Mouse (Mus musculus) hindbrain, embryonic 13.5 days (tissue): Measurements from ENCODE around the gene Actr1b. TPM values are rescaled to one million over a fixed set of nuclear protein-coding genes. Genes with fewer than 3 reads are reported as not detected.

Experiments
- ATAC-seq: fragments of 200-750 bp; cut with Nextera tagmentation; 2 replicates; pipeline ENCODE4 v1.8.0; 2017; ENCODE audit warnings: moderate TSS enrichment; ENCODE audit not compliant: low FRiP score
- H3K27ac ChIP-seq: fragments of 300-500 bp; sonication (generic); 2 replicates; pipeline ENCODE4 v1.5.1; 2015; ENCODE audit warnings: inconsistent platforms, mild to moderate bottlenecking, moderate library complexity
- H3K27me3 ChIP-seq: fragments of 300-500 bp; sonication (generic); 2 replicates; pipeline ENCODE4 v1.6.1; 2015; ENCODE audit warnings: mild to moderate bottlenecking, inconsistent platforms
- H3K36me3 ChIP-seq: fragments of 300-500 bp; sonication (generic); 2 replicates; pipeline ENCODE4 v1.6.1; 2015; ENCODE audit warnings: mild to moderate bottlenecking, inconsistent platforms
- H3K4me1 ChIP-seq: fragments of 300-500 bp; sonication (generic); replicated peaks from 2 replicates; pipeline ENCODE4 v1.6.1; 2015; ENCODE audit warnings: inconsistent platforms
- H3K4me2 ChIP-seq: fragments of 300-500 bp; sonication (generic); 2 replicates; pipeline ENCODE4 v1.6.1; 2015; ENCODE audit warnings: inconsistent platforms, mild to moderate bottlenecking, moderate library complexity
- H3K4me3 ChIP-seq: fragments of 300-500 bp; sonication (generic); 2 replicates; pipeline ENCODE4 v1.5.1; 2015; ENCODE audit warnings: mild to moderate bottlenecking, inconsistent platforms
- H3K9ac ChIP-seq: fragments of 300-500 bp; sonication (generic); 2 replicates; pipeline ENCODE4 v1.6.1; 2015; ENCODE audit warnings: mild to moderate bottlenecking, inconsistent platforms
- H3K9me3 ChIP-seq: fragments of 300-500 bp; sonication (generic); 2 replicates; pipeline ENCODE4 v1.6.1; 2016; ENCODE audit warnings: inconsistent platforms
- WGBS: fragments of 180-500 bp; shearing (Covaris S2); methylation state at CpG from one replicate; pipeline ENCODE4 v1.1.7; 2015; 5-methylcytosine and 5-hydroxymethylcytosine counted together
- polyA plus RNA-seq: library from polyadenylated mRNA; unstranded; fragments of >200 nt; fragmentation: Nextera tagmentation; extraction: Ambion mirVana; gene quantifications from 2 replicates; pipeline ENCODE4 v1.2.1, GENCODE M21; 2015

The Actr1b gene
- polyA plus RNA-seq, 1 experiment from 2014 or later: 101 TPM

GRCm38 (mm10) chr1:36737300-36737699, 23.1 kb upstream of the Actr1b start:
- ATAC-seq: 0 out of 2 replicates have a peak, but pooled peaks have one; percentile 49
- WGBS: 16% methylated on average over 4 of the region's 4 CpGs
- Histone ChIP-seq H3K9ac (no peak overlapping the region), H3K9me3 (no peaks in the 10 kb centered on the region), H3K4me1 (no peaks in the 10 kb centered on the region), H3K27ac (no peak overlapping the region), H3K36me3 (no peaks in the 10 kb centered on the region), H3K27me3 (0 out of 2 replicates have a peak, but pooled peaks cover 3% of the 10 kb centered on the region), H3K4me3 (no peak overlapping the region), H3K4me2 (no peak overlapping the region)

- Histone ChIP-seq H3K27me3 (no peaks in the 10 kb centered on the region), H3K4me2 (no peak overlapping the region), H3K27ac (peak overlapping the region; percentile 3; the same call in 1 of the 2 replicates), H3K36me3 (no peaks in the 10 kb centered on the region), H3K9me3 (no peaks in the 10 kb centered on the region), H3K4me1 (peaks cover 6% of the 10 kb centered on the region), H3K9ac (no peak overlapping the region), H3K4me3 (no peak overlapping the region)
- ATAC-seq: no peak
- 76% methylated on average over 4 of the region's 4 CpGs for WGBS
Measured at GRCm38 (mm10) chr1:36724057-36724431, 9.8 kb upstream of the Actr1b start.

GRCm38 (mm10) chr1:36723146-36724056, 9.2 kb upstream of the Actr1b start:
- no peaks in the 10 kb centered on the region for H3K9me3 ChIP-seq
- H3K27ac ChIP-seq: peak overlapping the region; percentile 31; the same call in 1 of the 2 replicates
- no peak for ATAC-seq
- H3K4me2 ChIP-seq: no peak overlapping the region
- no peak overlapping the region for H3K4me3 ChIP-seq
- peak overlapping the region; percentile 46; the same call in 1 of the 2 replicates for H3K9ac ChIP-seq
- H3K4me1 ChIP-seq: peaks cover 6% of the 10 kb centered on the region
- 69% methylated on average over 16 of the region's 16 CpGs for WGBS
- H3K27me3 ChIP-seq: no peaks in the 10 kb centered on the region
- H3K36me3 ChIP-seq: no peaks in the 10 kb centered on the region

GRCm38 (mm10) chr1:36718786-36719185, 4.6 kb upstream of the Actr1b start:
- no peak for ATAC-seq
- Histone ChIP-seq H3K4me2 (no peak overlapping the region), H3K36me3 (no peaks in the 10 kb centered on the region), H3K9ac (no peak overlapping the region), H3K27ac (no peak overlapping the region), H3K27me3 (no peaks in the 10 kb centered on the region), H3K4me3 (no peak overlapping the region), H3K4me1 (peaks cover 5% of the 10 kb centered on the region), H3K9me3 (no peaks in the 10 kb centered on the region)
- WGBS: 92% methylated on average over 1 of the region's 1 CpGs

GRCm38 (mm10) chr1:36711104-36711503, 3.1 kb downstream of the Actr1b start:
- no peak overlapping the region for H3K4me2 ChIP-seq
- no peak overlapping the region for H3K9ac ChIP-seq
- no peaks in the 10 kb centered on the region for H3K9me3 ChIP-seq
- peaks cover 30% of the 10 kb centered on the region for H3K4me1 ChIP-seq
- H3K4me3 ChIP-seq: no peak overlapping the region
- H3K27ac ChIP-seq: no peak overlapping the region
- no peak for ATAC-seq
- no peaks in the 10 kb centered on the region for H3K27me3 ChIP-seq
- 96% methylated on average over 2 of the region's 2 CpGs for WGBS
- peaks cover 15% of the 10 kb centered on the region for H3K36me3 ChIP-seq

GRCm38 (mm10) chr1:36709854-36710280, 4.4 kb downstream of the Actr1b start, which contains the start of gene 4933424G06Rik:
Gene 4933424G06Rik, plus strand, starts transcription at chr1:36710149.
- Histone ChIP-seq H3K9me3 (no peaks in the 10 kb centered on the region), H3K36me3 (peaks cover 27% of the 10 kb centered on the region), H3K27ac (peak within 1 kb of the TSS; percentile 91), H3K4me1 (peaks cover 30% of the 10 kb centered on the region), H3K4me3 (peak within 1 kb of the TSS; percentile 99), H3K9ac (peak within 1 kb of the TSS; percentile 98), H3K27me3 (no peaks in the 10 kb centered on the region), H3K4me2 (peak within 1 kb of the TSS; percentile 83)
- peak; percentile 96 for ATAC-seq
- under 1% methylated on average over 29 of the region's 29 CpGs for WGBS

GRCm38 (mm10) chr1:36709055-36709853, 5.0 kb downstream of the Actr1b start:
- 1% methylated on average over 33 of the region's 33 CpGs for WGBS
- Histone ChIP-seq H3K36me3 (peaks cover 33% of the 10 kb centered on the region), H3K4me1 (peaks cover 30% of the 10 kb centered on the region), H3K9ac (peak overlapping the region; percentile 98), H3K27ac (peak overlapping the region; percentile 91), H3K27me3 (no peaks in the 10 kb centered on the region), H3K4me2 (peak overlapping the region; percentile 83), H3K4me3 (peak overlapping the region; percentile 99), H3K9me3 (no peaks in the 10 kb centered on the region)
- peak; percentile 79 for ATAC-seq

- ATAC-seq: no peak
- 96% methylated on average over 1 of the region's 1 CpGs for WGBS
- Histone ChIP-seq H3K27me3 (no peaks in the 10 kb centered on the region), H3K9me3 (no peaks in the 10 kb centered on the region), H3K4me1 (peaks cover 30% of the 10 kb centered on the region), H3K36me3 (peaks cover 39% of the 10 kb centered on the region), H3K4me2 (peak overlapping the region; percentile 83), H3K27ac (no peak overlapping the region), H3K4me3 (peak overlapping the region; percentile 99), H3K9ac (peak overlapping the region; percentile 98)
Measured at GRCm38 (mm10) chr1:36708626-36709025, 5.6 kb downstream of the Actr1b start.

GRCm38 (mm10) chr1:36707797-36708196, 6.4 kb downstream of the Actr1b start:
- Histone ChIP-seq H3K4me2 (peak overlapping the region; percentile 83; the same call in 1 of the 2 replicates), H3K4me3 (no peak overlapping the region), H3K4me1 (peaks cover 30% of the 10 kb centered on the region), H3K27ac (no peak overlapping the region), H3K36me3 (peaks cover 48% of the 10 kb centered on the region), H3K9ac (peak overlapping the region; percentile 98; the same call in 1 of the 2 replicates), H3K27me3 (no peaks in the 10 kb centered on the region), H3K9me3 (no peaks in the 10 kb centered on the region)
- ATAC-seq: no peak
- 78% methylated on average over 3 of the region's 3 CpGs for WGBS

- Histone ChIP-seq H3K36me3 (peaks cover 54% of the 10 kb centered on the region), H3K4me2 (no peak overlapping the region), H3K9me3 (no peaks in the 10 kb centered on the region), H3K27ac (no peak overlapping the region), H3K4me1 (peaks cover 30% of the 10 kb centered on the region), H3K9ac (no peak overlapping the region), H3K4me3 (no peak overlapping the region), H3K27me3 (no peaks in the 10 kb centered on the region)
- no peak for ATAC-seq
- WGBS: 80% methylated on average over 2 of the region's 2 CpGs
Measured at GRCm38 (mm10) chr1:36707166-36707565, 7.1 kb downstream of the Actr1b start.

- Histone ChIP-seq H3K9ac (peak overlapping the region; percentile 35; the same call in 1 of the 2 replicates), H3K4me2 (no peak overlapping the region), H3K4me1 (peaks cover 9% of the 10 kb centered on the region), H3K27ac (no peak overlapping the region), H3K27me3 (no peaks in the 10 kb centered on the region), H3K9me3 (no peaks in the 10 kb centered on the region), H3K36me3 (peaks cover 64% of the 10 kb centered on the region), H3K4me3 (no peak overlapping the region)
- ATAC-seq: no peak
- 71% methylated on average over 5 of the region's 5 CpGs for WGBS
Measured at GRCm38 (mm10) chr1:36697030-36697429, 17.2 kb downstream of the Actr1b start.

GRCm38 (mm10) chr1:36696411-36696810, 17.8 kb downstream of the Actr1b start:
- Histone ChIP-seq H3K4me1 (peaks cover 11% of the 10 kb centered on the region), H3K27me3 (no peaks in the 10 kb centered on the region), H3K36me3 (peaks cover 58% of the 10 kb centered on the region), H3K27ac (no peak overlapping the region), H3K4me2 (no peak overlapping the region), H3K9me3 (no peaks in the 10 kb centered on the region), H3K4me3 (no peak overlapping the region), H3K9ac (no peak overlapping the region)
- no peak for ATAC-seq
- WGBS: 84% methylated on average over 6 of the region's 6 CpGs
